Mouse (Mus musculus) CH12.LX (cell line): Measurements from ENCODE around the gene Cldn7.

Source experiments
- CTCF ChIP-seq, 2 experiments: IDR thresholded peaks in 1 of 2; conservative IDR thresholded peaks in 1 of 2; 2 replicates each; pipeline ENCODE4 v1.5.1; 2011 to 2012; ENCODE audit warnings: low read depth in 2 of 2, low read length in 2 of 2, improper control_type of control experiment in 1 of 2, inconsistent platforms in 1 of 2, mild to moderate bottlenecking in 1 of 2, moderate library complexity in 1 of 2
- ELF1 ChIP-seq: IDR thresholded peaks from 2 replicates; pipeline ENCODE4 v1.6.1; 2014; ENCODE audit warnings: low read depth, mild to moderate bottlenecking, inconsistent platforms, low read length, improper control_type of control experiment
- EP300 ChIP-seq: IDR thresholded peaks from 2 replicates; pipeline ENCODE4 v1.6.1; 2011; ENCODE audit warnings: low read length, improper control_type of control experiment
- KAT2A ChIP-seq: IDR thresholded peaks from 2 replicates; pipeline ENCODE4 v1.6.1; 2012; ENCODE audit warnings: low read length, improper control_type of control experiment, inconsistent platforms; ENCODE audit not compliant: insufficient replicate concordance
- MXI1 ChIP-seq: IDR thresholded peaks from 2 replicates; pipeline ENCODE4 v1.6.1; 2011; ENCODE audit warnings: mild to moderate bottlenecking, low read depth, low read length, improper control_type of control experiment
- POLR2A ChIP-seq: IDR thresholded peaks from 2 replicates; pipeline ENCODE4 v1.6.1; 2011; ENCODE audit warnings: low read depth, mild to moderate bottlenecking, improper control_type of control experiment, low read length
- POLR2AphosphoS2 ChIP-seq: IDR thresholded peaks from 2 replicates; pipeline ENCODE4 v1.6.1; 2011; ENCODE audit warnings: low read depth, low read length, improper control_type of control experiment
- TBP ChIP-seq: conservative IDR thresholded peaks from 2 replicates; pipeline ENCODE4 v1.6.1; 2011; ENCODE audit warnings: low read depth, low read length, improper control_type of control experiment
- TCF12 ChIP-seq: IDR thresholded peaks from 2 replicates; pipeline ENCODE4 v1.6.1; 2014; ENCODE audit warnings: low read depth, mild to moderate bottlenecking, inconsistent platforms, low read length, improper control_type of control experiment
- USF1 ChIP-seq: IDR thresholded peaks from 2 replicates; pipeline ENCODE4 v1.6.1; 2014; ENCODE audit warnings: low read depth, mild to moderate bottlenecking, inconsistent platforms, low read length, improper control_type of control experiment

DNA sequence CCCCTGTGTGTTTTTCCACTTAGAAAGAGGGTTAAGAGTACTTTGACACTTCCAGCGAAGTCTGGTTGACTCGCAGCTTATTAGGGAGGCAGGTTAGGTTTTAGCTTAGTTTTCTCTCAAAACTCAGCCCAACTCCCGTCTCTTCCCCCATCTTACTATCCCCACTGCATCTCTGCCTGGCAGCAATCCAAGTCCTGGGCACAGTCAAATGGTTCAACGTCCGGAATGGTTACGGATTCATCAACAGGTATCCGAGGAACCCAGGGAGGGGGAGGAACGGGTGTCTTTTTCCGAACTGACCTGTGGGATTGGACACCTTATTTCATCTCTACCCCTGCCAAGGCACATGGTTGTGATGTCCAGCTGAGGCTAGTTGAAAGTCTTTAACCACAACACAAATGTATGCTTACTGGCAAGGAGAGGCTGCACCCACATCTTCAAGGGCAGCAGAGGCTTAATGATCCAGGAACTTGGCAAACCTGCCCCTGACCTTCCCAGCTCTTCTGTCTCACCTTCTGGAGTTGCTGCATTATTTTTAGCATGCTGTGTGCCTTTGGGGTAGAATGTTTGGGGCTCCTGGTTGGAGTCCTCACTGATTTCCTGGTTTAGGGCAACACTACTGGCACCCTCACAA lies 27.7 kb upstream of the Cldn7 start:
- TF ChIP-seq CTCF (conservative IDR thresholded peaks at IDR 0.05 in 1 of 2, IDR thresholded peaks at IDR 0.05 in 1 of 2; ENCODE audit: low read depth in 2 of 2, low read length in 2 of 2) (no peak), POLR2A (no peak), TCF12 (no peak), KAT2A (no peak), USF1 (no peak), ELF1 (no peak), TBP (no peak), POLR2AphosphoS2 (no peak), EP300 (no peak), MXI1 (no peak)
